Mouse (Mus musculus): ENCODE results near the gene Srrd. TPM values are rescaled to one million over a fixed set of nuclear protein-coding genes. Genes with fewer than 3 reads are reported as not detected.

Srrd gene
- total RNA-seq (2014; rRNA removed) (84.3 and 92.0 TPM in 2 replicates), polyA plus RNA-seq (2015; fragmentation: Nextera tagmentation; extraction: Ambion mirVana) (49.1 and 56.0 TPM in 2 replicates)

DNA sequence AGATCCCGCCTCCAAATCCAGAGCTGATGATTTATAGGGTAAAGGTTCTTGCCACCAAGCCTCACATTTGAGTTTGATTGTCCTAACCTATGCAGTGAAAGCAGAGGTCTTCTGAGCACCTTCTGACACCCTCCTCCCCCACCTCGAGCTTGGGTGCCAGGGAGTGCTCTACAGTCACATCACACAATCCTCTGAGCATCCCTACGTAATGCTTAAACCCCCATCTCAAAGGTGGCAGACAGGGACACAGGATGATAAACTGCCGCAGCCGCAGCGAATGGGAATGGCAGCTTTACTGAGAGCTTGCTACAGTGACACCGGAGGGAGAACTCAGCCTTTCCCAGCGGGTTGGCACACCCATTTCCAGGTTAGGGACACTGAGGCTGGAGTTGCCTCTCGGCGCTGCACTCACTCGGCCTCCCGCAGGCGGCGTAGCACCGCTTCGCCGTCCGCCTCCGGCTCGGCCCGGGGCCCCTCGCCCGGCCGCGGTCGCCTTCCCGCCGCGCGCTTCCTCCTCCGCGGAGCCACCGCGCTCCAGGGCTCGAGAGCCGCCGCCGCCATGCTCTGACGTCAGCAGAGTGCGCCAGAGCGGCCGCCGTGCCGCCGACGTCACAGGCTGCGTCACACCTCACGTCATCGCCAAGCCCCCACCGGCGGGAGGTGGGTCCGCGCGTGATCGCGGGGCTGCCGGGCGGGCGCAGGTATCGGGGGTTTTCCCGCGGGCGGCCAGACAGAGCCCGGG lies at the start of gene Srrd, which contains the start of gene Hps4:
TSS of gene Srrd (minus strand) at position 578 of the 742 bp plus-strand sequence.
TSS of gene Hps4 (plus strand) at position 621 of the 742 bp plus-strand sequence.
- DNase-seq (ENCODE audit: low spot score) (peak; percentile 93), ATAC-seq (peak; percentile 75)
- peaks cover 17% of the 10 kb centered on the region for H3K36me3 ChIP-seq (ENCODE audit: insufficient read depth, low read length)
- H3K4me1 ChIP-seq (ENCODE audit: insufficient read depth, low read length) = 0 out of 2 replicates have a peak, but pooled peaks cover 9% of the 10 kb centered on the region
- peak within 1 kb of the TSS; percentile 68 for H3K27ac ChIP-seq
- peak within 1 kb of the TSS; percentile 77 for H3K4me2 ChIP-seq (ENCODE audit: low read depth, low read length)
- no peak for TF ChIP-seq CTCF (IDR thresholded peaks at IDR 0.05; ENCODE audit: low read depth)
- H3K27me3 ChIP-seq (ENCODE audit: insufficient read depth, low read length) = no peaks in the 10 kb centered on the region
- H3K9ac ChIP-seq (replicated peaks; ENCODE audit: low read length) = peak within 1 kb of the TSS; percentile 79
- no peaks in the 10 kb centered on the region for H3K9me3 ChIP-seq (ENCODE audit: low read length)
- peak within 1 kb of the TSS; percentile 81 for H3K4me3 ChIP-seq (ENCODE audit: low read length)
- WGBS = 2% methylated on average over 63 of the region's 64 CpGs

DNA sequence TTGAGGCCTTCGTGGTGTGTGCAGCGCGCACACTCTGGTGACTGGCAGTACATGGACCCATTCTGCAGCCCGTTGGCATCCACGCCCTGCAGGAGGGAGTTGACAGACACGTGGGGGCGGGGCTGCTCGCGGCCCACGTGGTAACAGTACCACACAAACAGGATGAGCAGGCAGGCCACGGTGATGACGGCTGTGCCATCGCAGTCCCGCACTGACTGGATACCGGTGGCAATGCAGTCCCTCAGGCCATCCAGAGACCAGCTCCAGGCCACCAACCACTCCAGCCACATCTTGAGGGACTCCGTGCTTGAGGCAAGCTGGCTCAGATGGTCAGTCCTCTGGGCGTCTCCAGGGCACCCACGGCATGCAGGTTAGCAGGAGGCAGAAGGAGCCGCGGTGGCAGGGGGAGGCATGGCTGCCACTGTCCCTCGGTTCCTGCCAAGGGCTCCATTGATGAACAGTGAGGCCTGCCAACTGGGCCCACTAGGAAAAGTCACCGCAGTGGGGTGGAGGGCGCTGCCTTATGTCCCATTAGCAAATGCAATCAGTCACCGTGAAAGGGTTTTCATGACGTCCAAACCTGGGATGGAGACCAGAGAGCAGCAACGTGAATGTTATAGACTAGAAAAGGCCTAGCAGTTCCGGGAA lies 49.0 kb upstream of the Srrd start:
- no peaks in the 10 kb centered on the region for H3K27me3 ChIP-seq (ENCODE audit: insufficient read depth, low read length)
- no peak for TF ChIP-seq CTCF (IDR thresholded peaks at IDR 0.05; ENCODE audit: low read depth)
- peaks cover 18% of the 10 kb centered on the region; the same call in 1 of the 2 replicates for H3K4me1 ChIP-seq (ENCODE audit: insufficient read depth, low read length)
- ATAC-seq (no peak), DNase-seq (ENCODE audit: low spot score) (no peak)
- WGBS = 52% methylated on average over 27 of the region's 27 CpGs
- H3K4me2 ChIP-seq (ENCODE audit: low read depth, low read length) = no peak overlapping the region
- H3K4me3 ChIP-seq (ENCODE audit: low read length) = no peak overlapping the region
- no peak overlapping the region for H3K9ac ChIP-seq (replicated peaks; ENCODE audit: low read length)
- H3K9me3 ChIP-seq (ENCODE audit: low read length) = no peaks in the 10 kb centered on the region
- no peak overlapping the region for H3K27ac ChIP-seq
- H3K36me3 ChIP-seq (ENCODE audit: insufficient read depth, low read length) = 0 out of 2 replicates have a peak, but pooled peaks cover 5% of the 10 kb centered on the region

DNA sequence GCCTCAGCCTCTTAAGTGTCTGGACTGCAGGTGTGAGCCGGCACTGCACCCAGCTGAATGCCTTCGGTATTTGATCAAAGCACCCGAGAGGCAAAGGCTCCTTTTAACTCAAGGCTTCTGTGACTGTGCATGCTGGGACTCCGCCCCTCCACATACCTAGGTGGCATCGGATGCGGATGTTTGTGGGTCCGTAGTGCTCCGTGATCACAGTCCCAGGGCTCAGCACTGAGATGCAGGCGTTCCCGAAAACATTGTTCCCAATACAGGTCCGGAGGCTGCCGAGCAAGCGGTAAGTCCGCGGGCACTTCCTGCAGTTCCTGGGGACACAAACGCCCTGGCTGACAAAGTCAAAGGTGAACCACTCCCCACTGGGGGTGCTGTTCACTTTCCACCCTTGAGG lies 48.2 kb upstream of the Srrd start:
- ATAC-seq = no peak
- 56% methylated on average over 16 of the region's 16 CpGs for WGBS
- Histone ChIP-seq H3K9me3 (ENCODE audit: low read length) (no peaks in the 10 kb centered on the region), H3K4me2 (ENCODE audit: low read depth, low read length) (no peak overlapping the region), H3K4me3 (ENCODE audit: low read length) (no peak overlapping the region), H3K27ac (no peak overlapping the region), H3K4me1 (ENCODE audit: insufficient read depth, low read length) (peaks cover 18% of the 10 kb centered on the region; the same call in 1 of the 2 replicates), H3K27me3 (ENCODE audit: insufficient read depth, low read length) (no peaks in the 10 kb centered on the region), H3K36me3 (ENCODE audit: insufficient read depth, low read length) (peaks cover 9% of the 10 kb centered on the region; the same call in 1 of the 2 replicates), H3K9ac (replicated peaks; ENCODE audit: low read length) (no peak overlapping the region)
- TF ChIP-seq CTCF (IDR thresholded peaks at IDR 0.05; ENCODE audit: low read depth) = no peak
- DNase-seq (ENCODE audit: low spot score) = no peak

DNA sequence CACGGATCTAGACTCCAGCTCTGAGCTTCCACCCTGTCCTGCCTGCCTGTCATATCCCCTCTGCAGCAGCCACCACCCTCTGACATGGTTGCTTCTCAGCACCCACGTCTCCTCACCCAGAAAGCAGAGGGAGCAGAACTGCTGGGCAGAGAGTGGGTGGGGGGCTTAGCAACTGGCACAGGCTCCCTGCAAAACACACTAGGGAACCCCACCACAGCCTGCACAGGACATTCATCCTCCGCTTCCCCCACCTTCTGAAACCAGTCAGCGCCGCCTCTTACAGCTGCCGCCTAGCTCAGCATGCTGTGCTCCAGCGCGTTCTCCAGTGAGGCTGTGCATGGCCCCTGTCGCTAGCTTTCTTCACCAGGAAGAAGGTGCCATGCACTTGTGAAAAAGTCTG lies 46.5 kb upstream of the Srrd start:
- Histone ChIP-seq H3K27me3 (ENCODE audit: insufficient read depth, low read length) (no peaks in the 10 kb centered on the region), H3K4me2 (ENCODE audit: low read depth, low read length) (0 out of 2 replicates have a peak overlapping the region, but pooled peaks have one; percentile 16), H3K27ac (no peak overlapping the region), H3K36me3 (ENCODE audit: insufficient read depth, low read length) (peaks cover 21% of the 10 kb centered on the region; the same call in 1 of the 2 replicates), H3K4me1 (ENCODE audit: insufficient read depth, low read length) (peaks cover 18% of the 10 kb centered on the region; the same call in 1 of the 2 replicates), H3K4me3 (ENCODE audit: low read length) (no peak overlapping the region), H3K9me3 (ENCODE audit: low read length) (no peaks in the 10 kb centered on the region), H3K9ac (replicated peaks; ENCODE audit: low read length) (no peak overlapping the region)
- no peak for ATAC-seq
- no peak for TF ChIP-seq CTCF (IDR thresholded peaks at IDR 0.05; ENCODE audit: low read depth)
- DNase-seq (ENCODE audit: low spot score) = peak; percentile 29
- 46% methylated on average over 9 of the region's 9 CpGs for WGBS

DNA sequence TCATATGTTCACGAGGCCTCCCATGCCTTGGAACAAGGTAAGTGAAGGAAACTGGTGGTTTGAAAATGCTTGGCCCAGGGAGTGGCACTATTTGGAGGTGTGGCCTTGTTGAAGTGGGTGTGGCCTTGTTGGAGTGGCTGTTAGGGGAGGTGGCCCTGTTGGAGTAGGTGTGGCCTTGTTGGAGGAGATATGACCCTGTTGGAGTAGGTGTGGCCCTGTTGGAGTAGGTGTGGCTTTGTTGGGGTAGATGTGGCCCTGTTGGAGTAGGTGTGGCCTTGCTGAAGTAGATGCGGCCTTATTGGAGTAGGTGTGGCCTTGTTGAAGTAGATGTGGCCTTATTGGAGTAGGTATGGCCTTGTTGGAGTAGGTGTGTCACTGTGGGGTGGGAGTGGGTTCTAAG lies 43.1 kb upstream of the Srrd start:
- Histone ChIP-seq H3K4me2 (ENCODE audit: low read depth, low read length) (no peak overlapping the region), H3K36me3 (ENCODE audit: insufficient read depth, low read length) (peaks cover 20% of the 10 kb centered on the region; the same call in 1 of the 2 replicates), H3K9ac (replicated peaks; ENCODE audit: low read length) (no peak overlapping the region), H3K27me3 (ENCODE audit: insufficient read depth, low read length) (no peaks in the 10 kb centered on the region), H3K9me3 (ENCODE audit: low read length) (no peaks in the 10 kb centered on the region), H3K27ac (no peak overlapping the region), H3K4me3 (ENCODE audit: low read length) (no peak overlapping the region), H3K4me1 (ENCODE audit: insufficient read depth, low read length) (peaks cover 23% of the 10 kb centered on the region)
- no peak for TF ChIP-seq CTCF (IDR thresholded peaks at IDR 0.05; ENCODE audit: low read depth)
- 93% methylated on average over 2 of the region's 2 CpGs for WGBS
- ATAC-seq = no peak
- DNase-seq (ENCODE audit: low spot score) = no peak

DNA sequence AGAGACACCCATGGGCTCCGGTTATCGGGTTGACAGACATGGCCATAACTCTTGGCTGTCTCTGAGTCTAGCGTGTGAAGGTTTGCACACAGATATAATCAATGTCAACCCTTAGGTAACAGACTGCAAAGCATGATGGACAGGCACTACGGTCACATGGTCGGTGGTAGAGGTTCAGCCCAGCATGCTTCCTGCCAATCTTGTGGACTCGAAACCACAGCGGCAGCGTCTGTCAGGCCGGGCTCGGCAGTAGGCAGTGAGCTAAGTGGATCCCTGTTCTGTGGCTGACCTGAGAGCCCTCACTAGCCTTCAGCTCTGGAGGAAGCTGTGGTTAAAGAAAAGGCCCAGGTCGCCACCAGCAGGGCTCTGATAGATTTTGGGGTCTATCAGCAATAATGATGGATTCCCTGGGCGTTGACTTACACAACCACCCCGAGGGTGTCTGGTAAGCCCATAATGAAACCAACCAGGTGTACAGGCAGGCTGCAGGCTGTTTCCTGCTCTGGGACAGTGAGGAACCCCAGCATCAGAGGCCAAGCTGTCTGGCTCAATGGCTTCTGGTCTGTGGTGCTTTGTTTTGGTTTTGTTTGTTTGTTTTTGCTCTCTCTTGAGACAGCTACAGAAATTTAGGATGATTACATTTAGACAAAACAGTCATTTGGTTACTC lies 42.1 kb upstream of the Srrd start:
- Histone ChIP-seq H3K27me3 (ENCODE audit: insufficient read depth, low read length) (no peaks in the 10 kb centered on the region), H3K9me3 (ENCODE audit: low read length) (no peaks in the 10 kb centered on the region), H3K36me3 (ENCODE audit: insufficient read depth, low read length) (peaks cover 16% of the 10 kb centered on the region; the same call in 1 of the 2 replicates), H3K4me1 (ENCODE audit: insufficient read depth, low read length) (peaks cover 19% of the 10 kb centered on the region), H3K4me2 (ENCODE audit: low read depth, low read length) (no peak overlapping the region), H3K4me3 (ENCODE audit: low read length) (no peak overlapping the region), H3K27ac (no peak overlapping the region), H3K9ac (replicated peaks; ENCODE audit: low read length) (no peak overlapping the region)
- DNase-seq (ENCODE audit: low spot score) (no peak), ATAC-seq (no peak)
- 88% methylated on average over 13 of the region's 13 CpGs for WGBS
- TF ChIP-seq CTCF (IDR thresholded peaks at IDR 0.05; ENCODE audit: low read depth) = no peak

Data from hindbrain, postnatal 0 days (tissue).